Mouse (Mus musculus) adrenal gland, postnatal 10 days (tissue): ENCODE results near the gene Ufl1. TPM values are rescaled to one million over a fixed set of nuclear protein-coding genes. Genes with fewer than 3 reads are reported as not detected.

Source experiments
- total RNA-seq, 2 experiments: library from RNA; stranded (reverse); gene quantifications; 2 replicates each; pipeline ENCODE4 v1.2.3; 2021

Ufl1 gene
- total RNA-seq, 2 experiments from 2014 or later: 33.9 to 35.1 TPM

Other genes starting within 250 kb of the Ufl1 start
- 1 to 10 TPM in 1 of 2 experiments, under 1 TPM in 1; 0.91 to 1.4 TPM for gene Fhl5, start 38.9 kb downstream of the Ufl1 start, total RNA-seq